Mouse (Mus musculus) spleen, adult 12 weeks (tissue): ENCODE measurements at regions not wholly inside any gene's neighbourhood (a gene's known extent, or its start where the extent isn't known, plus 50 kb on each side); places are given as distances from the start of the nearest gene placed in this dataset.

Experiments used
- DNase-seq: peaks from one replicate; pipeline ENCODE4 v3.0.0; 2022; ENCODE audit warnings: low spot score

- DNase-seq: no peak
Measured at GRCm38 (mm10) chr2:61221676-61222075, 258.7 kb upstream of the Rbms1 start.

GRCm38 (mm10) chr2:61221157-61221556 lies 258.2 kb upstream of the Rbms1 start:
- no peak for DNase-seq

DNA sequence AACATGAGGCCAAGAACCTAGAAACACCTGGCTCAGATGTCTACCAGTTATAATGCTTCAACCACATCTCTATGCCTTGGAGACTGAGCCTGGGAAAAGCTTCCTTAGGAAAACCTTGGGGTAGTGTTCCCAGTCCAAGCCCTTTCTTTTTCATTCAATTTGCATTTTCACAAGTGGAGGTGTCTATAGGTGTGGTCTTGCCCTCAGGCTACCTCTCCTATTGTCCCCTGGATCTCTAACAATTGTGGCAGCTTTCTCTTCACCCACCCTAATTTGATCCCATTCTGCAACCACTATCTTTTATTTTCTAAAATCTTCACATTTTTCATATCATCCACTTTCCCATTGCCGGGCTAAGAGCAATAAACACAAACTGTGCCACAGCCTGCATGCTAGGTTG lies 251.0 kb upstream of the Rbms1 start:
- DNase-seq: no peak

GRCm38 (mm10) chr2:61201387-61201786 lies 238.4 kb upstream of the Rbms1 start:
- DNase-seq: no peak

DNA sequence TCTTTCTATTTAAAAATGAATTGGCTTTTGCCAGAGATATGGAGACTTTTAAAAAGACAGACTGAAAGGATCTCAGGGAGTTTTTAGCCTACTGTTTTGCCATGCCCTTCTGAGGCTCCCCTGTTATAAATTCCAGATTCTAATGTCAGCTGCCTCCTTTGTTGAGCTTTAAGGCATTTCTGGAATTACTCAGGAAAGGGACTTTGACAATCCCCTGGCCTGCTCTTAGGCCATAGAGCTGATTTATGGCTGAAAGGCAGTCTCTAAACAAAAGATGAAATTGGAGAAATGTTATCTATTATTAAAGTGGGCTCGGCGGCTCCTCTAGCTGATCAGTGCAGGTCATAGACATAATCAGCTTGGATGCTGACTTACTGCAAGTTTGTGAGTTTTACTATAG lies 231.0 kb upstream of the Rbms1 start:
- no peak for DNase-seq

DNA sequence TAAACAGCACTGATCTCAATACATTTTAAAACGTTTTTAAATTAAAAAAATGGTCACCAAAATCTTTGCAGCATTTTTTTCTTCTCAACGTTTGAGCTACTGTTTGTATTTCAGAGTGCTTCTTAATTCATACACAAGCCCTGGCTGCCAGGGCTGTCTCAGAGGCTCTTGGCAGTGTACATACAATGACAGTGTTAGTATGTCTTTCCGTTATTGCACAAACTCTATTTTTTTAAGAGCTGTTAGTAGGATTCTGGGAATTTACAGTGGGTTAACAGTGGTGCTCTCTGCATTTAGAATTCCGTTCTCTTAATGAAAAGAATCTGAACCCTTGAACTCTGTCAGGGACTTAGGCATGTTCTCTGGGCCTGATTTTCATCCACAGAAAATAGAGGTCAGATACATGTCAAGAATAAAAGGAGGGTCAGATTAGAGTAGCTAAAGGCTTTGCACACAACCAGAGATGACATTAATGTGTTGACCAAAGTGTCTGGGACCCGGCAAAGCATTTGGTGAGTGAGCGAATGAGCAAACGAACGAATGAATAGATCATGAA lies 219.5 kb upstream of the Rbms1 start:
- DNase-seq: no peak

DNA sequence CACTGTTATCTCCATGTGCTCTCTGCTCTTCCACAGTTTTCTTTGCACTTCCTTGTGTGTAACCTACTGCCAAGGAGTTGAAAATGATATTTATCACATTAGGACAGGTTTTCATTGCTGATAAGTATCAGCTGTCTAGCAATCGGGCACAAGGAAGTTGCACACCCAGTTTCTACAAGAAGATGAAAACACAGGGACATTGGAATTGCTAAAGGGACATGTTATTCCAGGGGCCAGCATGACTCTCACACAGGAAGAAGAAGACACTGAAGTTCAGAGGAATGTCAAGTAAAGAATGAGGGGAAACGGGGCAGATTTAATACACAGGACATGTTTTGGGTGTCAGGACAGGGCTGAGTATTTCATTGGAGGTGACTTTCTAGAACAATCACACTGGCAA lies 214.8 kb upstream of the Rbms1 start:
- no peak for DNase-seq

DNA sequence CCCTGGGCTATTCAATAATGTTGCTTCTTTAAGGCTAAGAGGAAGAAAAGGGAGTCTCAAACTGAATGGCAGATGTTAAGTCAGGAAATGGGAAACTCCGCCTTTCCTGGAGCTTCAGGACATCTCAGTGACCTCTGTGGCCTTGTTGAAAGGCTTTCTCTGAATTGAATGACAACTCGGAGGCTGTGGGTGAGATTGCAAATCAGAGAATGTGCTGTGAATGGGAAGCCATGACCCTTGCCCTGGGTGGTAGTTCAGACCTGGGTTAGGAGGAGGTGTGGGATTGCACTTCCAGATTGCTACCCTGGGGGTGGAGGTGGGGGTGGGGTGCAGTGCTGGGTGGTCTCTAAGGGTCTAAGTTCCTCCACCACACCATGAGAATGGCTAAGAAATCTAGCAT lies 213.8 kb upstream of the Rbms1 start:
- DNase-seq: no peak

DNA sequence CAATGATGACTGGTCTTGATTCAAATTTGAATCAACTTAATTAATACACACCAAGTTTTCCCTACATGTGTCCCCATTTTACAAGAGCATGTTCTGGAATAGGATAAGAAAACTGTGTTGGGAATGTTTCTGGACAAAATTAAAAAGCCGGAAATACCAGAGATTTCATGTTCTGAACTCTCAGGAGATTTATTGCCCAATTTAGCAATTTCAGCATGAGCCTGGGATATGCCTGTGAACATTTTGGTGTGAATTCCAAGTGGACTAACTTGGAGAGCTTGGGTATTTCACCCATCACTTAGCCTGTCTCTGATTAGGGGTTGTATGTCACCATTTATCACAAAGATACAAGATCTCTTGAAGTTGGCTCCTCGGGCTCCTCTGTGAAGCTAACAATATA lies 210.6 kb upstream of the Rbms1 start:
- no peak for DNase-seq

GRCm38 (mm10) chr2:61161336-61161735 lies 198.3 kb upstream of the Rbms1 start:
- no peak for DNase-seq

DNA sequence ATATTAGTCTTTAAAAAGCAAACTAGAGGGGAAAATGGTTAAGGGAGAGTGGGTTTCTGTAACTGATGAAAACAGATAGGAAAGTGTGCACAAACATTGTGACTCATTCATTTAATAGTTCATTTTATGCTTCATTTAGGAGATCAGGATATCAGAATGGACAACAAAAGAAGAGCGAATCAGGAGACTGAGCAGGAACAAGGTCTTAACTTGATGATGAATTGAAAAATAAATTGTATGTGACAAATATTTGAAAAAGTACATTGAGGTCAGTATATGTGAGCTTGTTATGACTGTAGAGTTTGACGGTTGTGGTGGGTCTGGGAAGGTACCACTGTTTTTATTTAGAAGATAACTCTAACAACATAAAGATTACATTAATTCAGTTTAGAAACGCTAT lies 196.8 kb upstream of the Rbms1 start:
- DNase-seq: no peak

DNA sequence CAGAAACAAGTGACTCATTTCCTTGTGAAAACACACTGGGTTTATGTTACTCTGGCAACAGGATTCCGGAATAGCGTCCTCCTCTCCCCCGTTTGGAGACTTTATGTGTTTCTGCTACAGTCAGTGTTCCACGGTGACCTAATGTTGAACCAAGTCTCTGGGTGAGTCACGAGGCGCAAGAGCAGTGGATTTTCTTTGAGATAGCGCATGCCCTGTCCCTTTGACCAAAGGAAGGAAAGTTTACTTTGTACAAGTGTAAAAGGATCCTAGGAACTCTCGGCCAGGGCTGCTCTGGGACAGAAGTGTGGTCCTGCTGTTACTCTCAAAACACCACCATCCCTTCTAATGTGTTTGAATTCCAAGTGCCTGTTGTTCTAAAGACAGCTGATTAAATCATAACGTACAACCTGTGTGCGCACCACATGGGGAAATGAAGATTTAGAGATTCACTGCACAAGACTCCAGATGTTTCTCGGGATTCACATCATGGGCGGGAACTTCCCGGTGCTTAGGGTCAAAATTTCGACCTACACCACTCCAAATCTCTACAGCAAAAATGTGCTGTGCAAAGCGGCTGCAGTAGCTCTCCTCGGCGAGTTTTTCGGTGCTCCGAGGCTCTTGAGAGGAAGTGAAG lies 176.1 kb upstream of the Rbms1 start:
- no peak for DNase-seq

DNA sequence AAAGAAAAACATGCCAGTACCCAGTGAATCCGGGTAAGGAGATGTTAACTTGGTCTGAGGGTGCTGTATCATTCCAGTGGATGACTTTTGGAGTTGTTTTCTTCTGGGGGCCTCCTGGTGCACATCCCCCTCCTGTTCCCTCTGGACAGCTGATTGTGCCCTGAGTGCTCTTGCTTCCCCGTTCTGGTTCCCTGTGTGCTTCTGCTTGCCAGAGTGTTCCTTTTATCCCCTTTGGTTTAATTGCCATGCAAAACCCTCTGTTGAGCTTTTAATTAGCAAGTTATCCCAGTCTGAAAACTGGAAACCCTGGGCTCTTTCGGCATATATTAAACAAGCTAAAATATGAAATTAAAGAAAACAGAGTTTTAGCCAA lies 175.6 kb upstream of the Rbms1 start:
- no peak for DNase-seq

- no peak for DNase-seq
Measured at GRCm38 (mm10) chr2:61137378-61137777, 174.4 kb upstream of the Rbms1 start.

DNA sequence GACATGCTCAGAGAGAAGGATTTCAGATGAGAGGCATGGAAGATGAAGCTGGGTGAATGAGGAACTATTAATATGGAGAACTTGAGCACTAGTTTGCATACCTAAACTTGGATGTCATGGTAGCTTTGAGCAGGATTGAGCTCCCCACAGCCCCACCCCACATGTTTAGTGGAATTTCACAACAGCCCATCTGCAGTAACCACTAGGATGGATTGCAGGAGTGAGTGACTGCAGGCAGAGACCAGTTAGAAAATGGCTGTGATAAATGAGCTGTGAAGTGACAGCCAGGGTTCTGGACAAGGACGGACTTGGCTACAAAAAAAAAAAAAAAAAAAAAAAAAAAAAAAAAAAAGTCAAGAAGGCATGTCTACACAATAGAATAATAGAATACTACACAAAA lies 173.9 kb upstream of the Rbms1 start:
- DNase-seq: no peak

GRCm38 (mm10) chr2:61123046-61123806 lies 160.2 kb upstream of the Rbms1 start:
- no peak for DNase-seq

GRCm38 (mm10) chr2:61121281-61121680 lies 158.3 kb upstream of the Rbms1 start:
- no peak for DNase-seq

DNA sequence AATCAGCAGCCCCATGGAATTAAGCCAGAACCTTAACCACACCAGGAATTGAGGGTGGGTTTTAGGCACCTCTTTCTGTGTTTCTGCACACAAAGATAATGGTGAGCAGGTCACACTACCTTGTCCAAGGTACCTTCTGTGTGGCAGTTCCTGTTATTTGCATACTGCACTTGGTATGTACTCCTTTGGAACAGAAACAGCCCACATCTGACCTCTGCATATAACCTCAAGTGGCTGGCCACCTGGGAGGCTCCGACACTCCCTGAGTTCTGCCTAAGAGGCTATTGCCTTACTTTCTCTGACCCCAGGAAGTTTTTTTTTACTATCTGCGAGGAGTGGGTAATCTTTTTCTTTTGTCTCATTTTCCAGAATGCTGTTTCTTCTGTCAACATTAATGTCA lies 151.6 kb upstream of the Rbms1 start:
- no peak for DNase-seq

DNA sequence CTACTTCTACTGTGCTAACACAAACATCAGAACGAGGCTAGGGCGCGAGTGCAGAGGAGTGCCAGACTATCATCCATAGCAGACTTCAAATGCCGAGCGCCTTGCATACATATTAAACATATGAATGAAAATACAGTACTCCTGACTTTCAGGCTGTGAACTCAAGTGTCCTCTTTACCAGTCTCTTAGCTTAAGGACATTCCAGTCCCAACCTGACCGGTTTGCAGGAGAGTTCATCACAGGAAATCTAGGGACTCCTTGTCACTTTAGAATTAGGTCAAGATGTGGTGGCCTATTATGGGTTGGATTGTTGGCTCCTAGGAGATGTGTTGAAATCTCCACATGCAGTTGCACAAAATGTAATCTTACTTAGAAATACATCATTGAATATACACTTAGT lies 150.9 kb upstream of the Rbms1 start:
- DNase-seq: no peak

GRCm38 (mm10) chr2:61110591-61110990 lies 147.6 kb upstream of the Rbms1 start:
- no peak for DNase-seq

- DNase-seq: no peak
Measured at GRCm38 (mm10) chr2:61109564-61109963, 146.6 kb upstream of the Rbms1 start.

DNA sequence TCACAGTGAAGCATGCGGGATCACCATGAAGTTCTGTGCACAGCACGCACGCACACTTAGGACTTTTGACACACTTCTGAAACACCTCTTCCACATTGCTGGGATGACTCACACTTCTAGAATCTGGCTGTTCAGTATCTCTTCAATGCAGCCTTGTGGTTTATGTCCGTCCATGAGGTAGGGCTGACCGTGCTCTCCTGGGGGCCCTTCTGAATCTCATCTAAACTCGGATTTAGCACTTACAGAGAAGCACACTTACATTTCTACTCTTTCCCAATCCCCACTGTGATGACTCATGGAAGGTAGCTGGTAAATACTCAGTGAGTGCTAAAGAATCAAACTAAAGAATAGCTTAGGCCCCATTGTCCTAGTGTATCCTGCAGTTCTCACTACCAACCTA lies 142.2 kb upstream of the Rbms1 start:
- no peak for DNase-seq

- no peak for DNase-seq
Measured at GRCm38 (mm10) chr2:61100854-61101253, 137.9 kb upstream of the Rbms1 start.

DNA sequence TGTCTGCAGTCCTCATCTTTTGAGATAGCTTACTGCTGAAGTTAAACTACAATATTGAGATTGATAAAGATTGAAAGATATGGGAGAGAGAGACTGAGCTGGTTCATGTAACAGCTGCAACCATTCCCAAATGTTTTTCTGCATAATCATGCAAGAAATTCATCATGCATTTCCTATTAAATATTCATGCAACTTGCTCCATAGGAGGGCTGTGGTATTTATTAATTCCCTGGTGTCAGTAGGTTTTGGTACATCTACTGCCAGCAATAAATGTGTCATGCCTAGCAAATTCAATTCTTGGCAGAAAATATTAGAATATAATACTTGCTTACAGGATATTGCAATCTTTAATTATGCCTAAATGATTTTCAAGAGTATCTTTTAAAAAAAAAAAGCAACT lies 125.5 kb upstream of the Rbms1 start:
- DNase-seq: no peak
